Mouse (Mus musculus): ENCODE results near the gene Sdsl.

Sdsl gene

GRCm38 (mm10) chr5:120429692-120430091, 42.9 kb downstream of the Sdsl start:
- DNase-seq (ENCODE audit: low read depth, low spot score), result no peak

GRCm38 (mm10) chr5:120428990-120429389, 43.6 kb downstream of the Sdsl start:
- DNase-seq (ENCODE audit: low read depth, low spot score), result no peak

GRCm38 (mm10) chr5:120428189-120428838, 44.3 kb downstream of the Sdsl start:
- DNase-seq (ENCODE audit: low read depth, low spot score), result no peak

GRCm38 (mm10) chr5:120427451-120427938, 45.1 kb downstream of the Sdsl start:
- DNase-seq (ENCODE audit: low read depth, low spot score), result no peak

- no peak for DNase-seq (ENCODE audit: low read depth, low spot score)
Measured at GRCm38 (mm10) chr5:120426572-120426971, 46.0 kb downstream of the Sdsl start.

GRCm38 (mm10) chr5:120425711-120426110, 46.9 kb downstream of the Sdsl start:
- DNase-seq (ENCODE audit: low read depth, low spot score), result no peak

- DNase-seq (ENCODE audit: low read depth, low spot score), result no peak
Measured at GRCm38 (mm10) chr5:120424657-120425056, 48.0 kb downstream of the Sdsl start.

- DNase-seq (ENCODE audit: low read depth, low spot score), result no peak
Measured at GRCm38 (mm10) chr5:120424039-120424438, 48.6 kb downstream of the Sdsl start.

- no peak for DNase-seq (ENCODE audit: low read depth, low spot score)
Measured at GRCm38 (mm10) chr5:120420106-120420505, 52.5 kb downstream of the Sdsl start.

- no peak for DNase-seq (ENCODE audit: low read depth, low spot score)
Measured at GRCm38 (mm10) chr5:120413436-120413835, 59.2 kb downstream of the Sdsl start.

GRCm38 (mm10) chr5:120409385-120410378, 62.9 kb downstream of the Sdsl start:
- no peak for DNase-seq (ENCODE audit: low read depth, low spot score)

GRCm38 (mm10) chr5:120408933-120409332, 63.7 kb downstream of the Sdsl start:
- no peak for DNase-seq (ENCODE audit: low read depth, low spot score)

Data from retina, postnatal 7 days (tissue).